Mouse (Mus musculus) embryonic fibroblast, embryonic 13.5 days (primary cell): Measurements from ENCODE around the gene Atp6v1c2. TPM values are rescaled to one million over a fixed set of nuclear protein-coding genes. Genes with fewer than 3 reads are reported as not detected.

Experiments used
- H3K27ac ChIP-seq: 2 replicates; pipeline ENCODE4 v1.5.1; 2012; ENCODE audit warnings: low read length, control low read depth, inconsistent platforms; ENCODE audit not compliant: insufficient read depth
- H3K4me1 ChIP-seq: 2 replicates; pipeline ENCODE4 v1.6.1; 2011; ENCODE audit warnings: low read length; ENCODE audit not compliant: control insufficient read depth, insufficient read depth
- H3K4me3 ChIP-seq: 2 replicates; pipeline ENCODE4 v1.5.1; 2011; ENCODE audit warnings: mild to moderate bottlenecking, control low read depth, low read length; ENCODE audit not compliant: insufficient read depth
- CTCF ChIP-seq: IDR thresholded peaks from 2 replicates; pipeline ENCODE4 v1.5.1; 2011; ENCODE audit warnings: mild to moderate bottlenecking, control low read depth, low read length, moderate library complexity, borderline replicate concordance; ENCODE audit not compliant: insufficient read depth
- POLR2A ChIP-seq: IDR thresholded peaks from 2 replicates; pipeline ENCODE4 v1.6.1; 2011; ENCODE audit warnings: low read depth, mild to moderate bottlenecking, control low read depth, low read length, moderate library complexity
- polyA plus RNA-seq: library from polyadenylated mRNA; stranded (reverse); fragments of >200 nt; gene quantifications from 2 replicates; pipeline ENCODE4 v1.2.4, GENCODE M21; 2011; ENCODE audit warnings: low read depth; ENCODE audit not compliant: missing spikeins, insufficient read length

The Atp6v1c2 gene
- not detected in 2 replicates for polyA plus RNA-seq

DNA sequence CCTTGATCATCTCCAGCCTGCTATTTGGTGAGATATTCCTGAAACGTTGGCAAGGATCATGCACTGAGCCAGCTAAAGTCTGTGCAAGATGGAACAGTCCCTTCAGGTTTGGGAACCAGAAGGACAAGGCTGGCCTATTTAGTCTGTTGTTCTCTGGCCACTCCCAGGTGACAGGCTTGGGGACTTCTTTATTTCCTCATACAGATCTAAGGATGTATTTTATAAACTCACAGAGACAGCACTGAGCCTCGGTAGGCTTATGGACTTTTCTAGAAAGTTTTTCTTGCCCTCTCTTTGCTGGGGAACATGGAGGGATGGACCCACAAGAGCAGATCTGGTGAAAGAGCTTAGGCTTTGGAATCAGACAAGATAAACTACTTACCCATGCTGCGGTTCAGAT lies at the start of gene Atp6v1c2:
Atp6v1c2 (minus strand) TSS at position 101 of the 400 bp plus-strand sequence.
- no peak within 1 kb of the TSS for H3K27ac ChIP-seq
- H3K4me3 ChIP-seq: no peak within 1 kb of the TSS
- TF ChIP-seq POLR2A (no peak), CTCF (no peak)
- H3K4me1 ChIP-seq: no peaks in the 10 kb centered on the region

DNA sequence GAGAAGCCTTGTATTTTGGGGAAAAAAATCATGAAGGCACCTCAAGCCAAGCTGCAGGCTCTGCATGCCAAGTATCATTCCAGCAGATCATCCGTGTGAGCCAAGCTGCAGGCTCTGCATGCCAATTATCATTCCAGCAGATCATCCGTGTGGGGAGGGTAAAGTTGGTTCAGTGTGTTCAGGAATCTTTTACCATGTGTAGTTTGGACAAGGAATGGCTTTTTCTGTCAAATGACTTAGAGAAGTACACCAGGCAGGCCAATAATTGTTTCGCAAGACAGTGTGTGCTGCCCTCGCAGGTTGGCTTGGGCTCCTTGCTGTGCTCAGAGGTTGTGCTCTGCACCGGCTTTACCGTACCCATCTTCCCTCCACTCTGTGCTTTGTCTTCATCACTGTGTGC lies 47.4 kb upstream of the Atp6v1c2 start:
- H3K4me3 ChIP-seq: no peak overlapping the region
- H3K4me1 ChIP-seq: peaks cover 2% of the 10 kb centered on the region; the same call in 1 of the 2 replicates
- H3K27ac ChIP-seq: no peak overlapping the region
- TF ChIP-seq CTCF: no peak

DNA sequence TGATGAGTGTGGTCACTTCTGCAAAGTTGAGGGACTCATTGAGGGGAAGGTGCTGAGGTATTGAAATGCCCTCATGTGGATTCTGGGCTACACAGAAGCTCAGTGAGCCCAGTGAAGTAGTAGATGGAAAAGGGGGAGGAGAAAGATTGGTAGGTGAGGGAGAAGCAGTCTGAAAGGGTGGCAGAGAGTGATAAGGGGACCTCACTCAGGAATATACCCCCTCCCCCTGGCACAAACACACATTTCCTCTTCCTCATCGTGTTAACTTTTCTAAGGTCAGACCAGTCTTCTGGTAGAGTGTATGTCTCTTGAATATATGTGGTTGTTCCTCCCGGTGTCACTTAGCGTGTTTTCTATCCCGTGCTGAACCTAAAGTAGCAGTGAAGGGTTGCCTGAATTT lies 46.1 kb upstream of the Atp6v1c2 start:
- no peak for TF ChIP-seq POLR2A
- no peak for TF ChIP-seq CTCF
- H3K27ac ChIP-seq: no peak overlapping the region
- peaks cover 2% of the 10 kb centered on the region; the same call in 1 of the 2 replicates for H3K4me1 ChIP-seq
- no peak overlapping the region for H3K4me3 ChIP-seq

GRCm38 (mm10) chr12:17373470-17373975 lies 44.4 kb upstream of the Atp6v1c2 start:
- Histone ChIP-seq H3K27ac (no peak overlapping the region), H3K4me1 (peaks cover 2% of the 10 kb centered on the region; the same call in 1 of the 2 replicates), H3K4me3 (no peak overlapping the region)
- no peak for TF ChIP-seq CTCF
- no peak for TF ChIP-seq POLR2A

GRCm38 (mm10) chr12:17372696-17373095 lies 43.5 kb upstream of the Atp6v1c2 start:
- Histone ChIP-seq H3K27ac (no peak overlapping the region), H3K4me1 (peaks cover 2% of the 10 kb centered on the region; the same call in 1 of the 2 replicates), H3K4me3 (no peak overlapping the region)
- no peak for TF ChIP-seq CTCF
- no peak for TF ChIP-seq POLR2A

DNA sequence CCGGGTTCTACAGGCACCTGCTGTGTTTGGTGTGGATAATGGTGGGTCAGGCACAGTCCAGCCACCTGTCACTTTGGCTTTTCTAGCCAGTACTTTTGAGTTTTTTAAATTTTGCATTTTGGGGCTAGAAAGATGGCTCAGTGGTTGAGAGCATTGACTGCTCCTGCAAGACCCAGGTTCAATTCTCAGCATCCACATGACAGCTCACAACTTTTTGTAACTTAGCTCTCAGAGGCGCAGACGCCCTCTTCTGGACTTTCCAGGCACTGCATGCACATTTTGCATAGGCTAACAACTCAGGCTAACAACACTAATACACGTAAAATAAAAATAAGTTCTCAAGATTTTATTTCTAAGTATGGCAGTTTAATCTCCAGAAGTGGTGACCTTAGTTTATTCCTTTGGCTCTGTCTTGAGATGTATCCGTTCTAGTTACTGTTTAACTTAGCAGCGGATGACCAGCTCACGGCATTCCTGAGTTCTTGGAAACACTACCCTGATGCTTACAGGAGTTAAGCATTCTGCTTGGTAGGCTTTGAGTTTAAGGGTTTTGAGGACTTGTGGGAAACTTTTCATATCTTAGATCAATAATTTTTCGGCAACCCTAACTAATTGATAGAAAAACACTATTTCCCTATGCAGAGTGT lies 42.6 kb upstream of the Atp6v1c2 start:
- Histone ChIP-seq H3K4me3 (no peak overlapping the region), H3K4me1 (peaks cover 2% of the 10 kb centered on the region; the same call in 1 of the 2 replicates), H3K27ac (no peak overlapping the region)
- TF ChIP-seq POLR2A (no peak), CTCF (0 out of 2 replicates have a peak, but pooled peaks have one; percentile 5)

DNA sequence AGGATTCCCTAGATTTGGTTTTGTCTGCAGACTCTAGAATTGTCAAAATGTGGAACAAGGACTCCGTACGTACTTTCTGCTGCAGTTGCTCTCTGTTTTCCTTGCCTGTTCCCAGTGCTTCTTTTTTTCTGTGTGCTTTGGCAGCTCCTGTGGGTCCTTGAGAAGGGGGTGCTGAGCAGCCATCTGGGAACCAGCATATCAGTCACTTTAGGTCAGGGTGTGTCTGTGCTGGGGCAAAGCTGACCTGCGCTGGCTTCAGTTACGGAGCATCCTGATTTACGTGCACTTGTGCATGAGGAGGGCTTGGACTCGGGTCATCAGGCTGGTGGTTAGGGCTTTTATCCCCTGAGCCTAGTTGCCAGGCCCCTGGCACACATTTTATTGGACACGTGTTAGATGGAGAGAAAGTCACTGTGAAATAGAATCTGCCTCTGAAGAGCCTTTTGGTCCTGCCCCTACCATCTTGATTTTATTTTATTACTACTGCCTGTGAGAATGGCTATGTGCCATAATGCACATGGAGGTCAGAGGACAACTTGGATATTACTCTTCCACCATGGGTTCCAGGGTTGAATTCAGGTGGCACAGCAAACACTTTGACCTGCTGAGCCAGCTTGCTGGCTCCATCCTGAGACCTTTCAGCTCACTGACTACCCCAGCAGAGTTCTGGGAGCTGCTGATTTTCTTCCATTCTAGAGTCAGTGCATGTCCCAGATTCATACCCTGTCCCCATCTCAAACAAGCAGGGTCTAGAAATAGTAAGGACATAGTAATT lies 40.6 kb upstream of the Atp6v1c2 start:
- no peak overlapping the region for H3K27ac ChIP-seq
- TF ChIP-seq POLR2A (no peak), CTCF (no peak)
- H3K4me3 ChIP-seq: no peak overlapping the region
- peaks cover 2% of the 10 kb centered on the region; the same call in 1 of the 2 replicates for H3K4me1 ChIP-seq

GRCm38 (mm10) chr12:17369111-17369510 lies 40.0 kb upstream of the Atp6v1c2 start:
- TF ChIP-seq CTCF (no peak), POLR2A (no peak)
- Histone ChIP-seq H3K27ac (no peak overlapping the region), H3K4me1 (peaks cover 2% of the 10 kb centered on the region; the same call in 1 of the 2 replicates), H3K4me3 (no peak overlapping the region)

DNA sequence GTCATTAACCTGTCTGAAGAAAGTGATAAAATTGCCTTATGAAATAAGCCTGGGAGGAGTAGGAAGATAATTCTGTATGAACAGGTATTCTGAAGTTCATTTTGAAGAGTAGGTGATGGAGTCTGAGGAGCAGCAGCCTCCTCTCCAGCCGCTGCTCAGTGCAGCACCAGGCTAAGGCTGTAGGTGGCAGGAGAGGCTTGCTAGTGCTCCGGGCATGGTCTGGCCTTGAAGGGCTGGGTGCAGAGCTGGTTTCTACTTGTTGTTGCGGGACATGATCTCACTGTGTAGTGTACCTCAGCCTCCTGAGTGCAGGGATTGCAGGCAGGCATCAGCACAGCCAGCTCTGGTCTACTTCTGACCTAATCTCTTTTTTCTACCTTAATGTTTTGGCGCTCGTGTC lies 37.8 kb upstream of the Atp6v1c2 start:
- H3K27ac ChIP-seq: no peak overlapping the region
- TF ChIP-seq CTCF: peak; percentile 85
- no peak for TF ChIP-seq POLR2A
- H3K4me3 ChIP-seq: no peak overlapping the region
- no peaks in the 10 kb centered on the region for H3K4me1 ChIP-seq

DNA sequence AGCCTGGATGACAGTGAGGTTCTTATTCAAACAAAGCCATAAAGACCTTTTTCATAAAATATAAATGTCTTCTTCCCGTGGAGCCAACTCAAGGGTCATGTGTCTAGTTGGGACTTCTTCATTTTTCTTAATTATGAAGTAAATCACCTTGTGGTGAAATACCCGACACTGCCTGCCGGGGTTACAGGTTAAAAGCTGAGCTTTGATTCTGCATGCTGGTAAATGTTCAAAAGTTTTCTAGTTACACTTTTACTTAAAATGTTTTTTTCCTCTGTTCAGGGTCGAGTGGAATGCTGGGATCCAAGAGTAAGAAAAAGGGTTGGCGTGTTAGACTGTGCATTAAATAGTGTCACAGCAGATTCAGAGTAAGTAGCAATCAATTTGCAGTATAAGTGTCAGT lies 33.2 kb upstream of the Atp6v1c2 start:
- H3K4me1 ChIP-seq: no peaks in the 10 kb centered on the region
- no peak overlapping the region for H3K4me3 ChIP-seq
- no peak overlapping the region for H3K27ac ChIP-seq
- TF ChIP-seq CTCF: no peak
- no peak for TF ChIP-seq POLR2A
